Mouse (Mus musculus): ENCODE measurements around the gene Adm2. TPM values are rescaled to one million over a fixed set of nuclear protein-coding genes. Genes with fewer than 3 reads are reported as not detected.

Adm2 gene
- total RNA-seq, 2 experiments from 2014 or later: not detected

DNA sequence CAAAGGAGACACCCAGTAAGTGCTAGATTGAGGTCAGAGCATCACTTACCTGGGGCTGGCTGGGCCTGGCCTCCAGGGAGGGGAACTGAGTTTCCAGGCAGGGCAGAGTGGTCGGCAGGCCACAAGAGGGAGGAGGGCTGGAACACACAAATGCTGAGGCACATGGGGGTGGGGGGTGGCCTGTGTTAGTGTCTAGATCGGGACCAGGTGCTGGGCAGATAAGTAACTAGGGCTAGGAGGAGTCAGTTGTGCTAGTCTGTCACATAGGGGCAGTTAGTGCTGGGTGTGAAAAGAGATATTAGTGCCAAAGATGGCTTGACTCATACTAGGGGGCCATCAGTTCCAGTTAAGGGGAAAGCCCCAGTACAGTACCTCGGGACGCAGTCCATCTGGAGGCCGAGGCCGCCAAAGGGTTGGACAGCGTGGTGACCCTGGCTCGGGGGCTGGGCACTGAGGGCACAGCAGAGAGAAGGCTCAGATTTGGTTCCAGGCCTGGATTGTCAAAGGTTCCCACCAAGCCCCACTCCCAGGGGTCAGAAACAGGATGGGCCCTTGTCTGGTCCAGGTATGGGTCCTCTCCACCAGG, 26.8 kb upstream of the Adm2 start:
- intact Hi-C loops (cut with DNase I): no loop called here
- DNase-seq: no peak
- H3K27ac ChIP-seq: no peak overlapping the region; the same call in 1 of the 2 replicates
- TF ChIP-seq CTCF (IDR thresholded peaks at IDR 0.05): no peak
- H3K4me3 ChIP-seq: no peak overlapping the region

DNA sequence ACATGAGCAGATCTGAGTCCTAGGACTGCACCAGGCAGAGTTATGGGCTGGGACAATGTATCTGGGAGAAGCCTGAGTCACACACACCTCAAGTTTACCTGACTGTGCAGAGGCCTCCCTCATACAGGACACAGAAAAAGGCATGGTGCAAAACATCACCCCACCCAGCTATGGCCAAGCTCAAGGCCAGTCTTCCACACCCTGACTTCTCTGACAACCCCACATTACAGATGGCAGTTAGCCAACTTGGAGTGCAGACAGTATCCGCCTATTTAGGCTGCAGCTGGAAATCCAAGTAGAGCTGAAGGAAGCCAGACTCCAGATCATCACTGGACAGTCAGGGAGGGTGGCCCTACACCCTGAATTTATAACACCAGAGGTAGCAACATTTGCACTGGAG, 26.1 kb upstream of the Adm2 start:
- intact Hi-C loops (cut with DNase I): no loop called here
- DNase-seq: peak; percentile 63
- no peak overlapping the region for H3K4me3 ChIP-seq
- TF ChIP-seq CTCF (IDR thresholded peaks at IDR 0.05): no peak
- H3K27ac ChIP-seq: no peak overlapping the region; the same call in 1 of the 2 replicates

DNA sequence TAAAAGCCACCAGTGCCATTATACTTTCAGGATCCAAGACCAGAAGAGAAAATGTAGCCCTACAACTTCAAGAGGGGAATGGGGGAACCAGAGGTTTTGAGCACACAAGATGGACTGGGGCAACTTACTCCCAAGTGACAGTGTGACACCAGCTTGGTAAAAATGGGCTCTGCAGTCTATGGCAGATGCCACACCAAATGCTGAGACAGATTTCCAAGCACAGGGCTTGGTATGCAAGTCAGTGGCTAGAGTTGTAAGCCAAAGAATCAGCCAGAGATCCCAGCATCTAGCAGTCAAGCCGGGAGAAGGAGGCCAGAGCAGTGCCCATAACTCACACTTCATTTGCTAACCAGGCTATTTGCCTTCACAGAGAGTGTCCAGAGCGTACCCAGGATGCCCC, 24.8 kb upstream of the Adm2 start:
- no peak overlapping the region for H3K4me3 ChIP-seq

DNA sequence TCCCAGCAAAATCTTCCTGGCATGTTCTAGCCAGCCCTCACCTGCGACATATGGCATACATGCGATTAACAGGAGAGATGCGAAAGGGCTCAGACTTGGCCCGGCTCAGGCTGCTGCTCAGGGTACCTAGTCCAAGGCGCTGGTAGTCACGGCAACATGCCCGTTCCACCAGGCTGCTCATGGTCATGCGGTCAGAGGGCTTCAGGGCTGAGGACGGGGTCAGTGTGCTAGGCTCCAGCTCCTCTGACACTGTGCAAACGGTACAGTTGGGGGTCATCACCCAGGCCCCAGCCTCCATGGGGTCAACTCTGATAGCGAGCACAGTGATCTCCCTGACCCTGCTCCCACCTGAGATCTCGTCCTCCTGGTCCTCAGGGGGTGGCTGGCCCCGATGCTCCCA, 22.3 kb upstream of the Adm2 start:
- intact Hi-C loops (cut with DNase I): no loop called here
- H3K4me3 ChIP-seq: no peak overlapping the region
- DNase-seq: no peak
- TF ChIP-seq CTCF (IDR thresholded peaks at IDR 0.05): no peak
- H3K27ac ChIP-seq: no peak overlapping the region

More for the DNA sequence above, 24.8 kb upstream of the Adm2 start:
- TF ChIP-seq CTCF (IDR thresholded peaks at IDR 0.05): no peak
- DNase-seq: no peak
- no peak overlapping the region for H3K27ac ChIP-seq
- intact Hi-C loops (cut with DNase I): no loop called here

DNA sequence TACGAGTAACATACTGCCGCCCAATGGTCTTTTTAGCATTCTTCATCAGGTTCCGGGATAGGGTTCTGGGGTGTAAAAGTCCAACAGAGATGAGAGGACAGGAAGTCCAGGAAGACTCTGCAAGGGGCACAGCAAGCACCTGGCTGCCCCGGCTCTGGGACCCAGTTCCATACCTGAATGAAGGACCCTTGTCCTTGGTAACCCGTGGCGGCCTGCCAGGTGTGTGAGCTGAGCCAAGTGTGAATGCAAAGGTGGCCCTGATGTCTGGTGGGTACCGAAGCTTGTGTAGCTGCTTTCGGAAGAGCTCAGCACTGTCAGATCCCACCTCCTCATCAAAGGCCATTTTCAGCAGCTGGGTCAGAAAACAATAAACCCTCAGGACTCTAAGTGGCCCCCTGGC, 21.9 kb upstream of the Adm2 start:
- H3K27ac ChIP-seq: no peak overlapping the region
- H3K4me3 ChIP-seq: no peak overlapping the region
- no peak for TF ChIP-seq CTCF (IDR thresholded peaks at IDR 0.05)
- intact Hi-C loops (cut with DNase I): no loop called here
- no peak for DNase-seq

DNA sequence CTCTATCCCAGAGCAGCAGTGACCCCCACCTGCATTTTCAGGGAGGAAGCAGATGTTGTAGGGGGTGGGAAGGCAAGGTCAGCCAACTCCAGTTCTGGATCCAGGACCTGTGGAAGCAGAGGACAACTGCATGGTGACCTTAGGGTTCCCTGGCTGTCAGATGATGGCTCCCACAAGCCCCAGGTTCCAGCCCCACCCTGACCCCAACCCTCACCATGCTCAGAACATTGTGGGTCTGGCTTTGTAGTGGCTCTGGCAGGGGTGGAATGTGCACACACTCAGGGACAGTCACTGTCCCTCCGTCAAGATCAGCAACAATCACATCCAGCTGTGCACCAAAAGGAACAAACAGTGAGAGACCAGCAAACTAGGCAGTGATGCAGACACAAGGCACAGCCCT, 16.6 kb upstream of the Adm2 start:
- TF ChIP-seq CTCF (IDR thresholded peaks at IDR 0.05): no peak
- no peak for DNase-seq
- Histone ChIP-seq H3K4me3 (no peak overlapping the region), H3K27ac (no peak overlapping the region)
- intact Hi-C loops (cut with DNase I): no loop called here

DNA sequence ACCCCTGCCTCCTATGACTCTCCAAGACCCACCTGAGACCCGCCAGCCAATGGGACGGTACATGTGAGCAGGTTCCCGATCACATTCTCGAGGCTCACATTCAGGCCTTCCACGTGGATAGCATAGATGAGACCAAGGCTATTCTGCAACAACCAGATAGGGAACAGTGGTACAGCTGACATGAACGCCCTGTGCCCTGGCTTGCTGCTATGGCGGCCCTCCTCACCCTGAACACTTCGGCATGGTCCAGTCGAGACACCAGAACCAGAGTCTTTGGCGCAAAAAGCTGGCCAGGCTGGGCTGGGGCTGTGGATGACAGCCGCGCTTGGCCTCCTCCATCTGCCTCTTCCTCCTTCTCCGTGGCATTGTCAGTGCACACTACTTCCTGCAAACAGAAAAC, 15.1 kb upstream of the Adm2 start:
- DNase-seq: no peak
- Histone ChIP-seq H3K27ac (no peak overlapping the region), H3K4me3 (no peak overlapping the region)
- no peak for TF ChIP-seq CTCF (IDR thresholded peaks at IDR 0.05)
- intact Hi-C loops (cut with DNase I): no loop called here

DNA sequence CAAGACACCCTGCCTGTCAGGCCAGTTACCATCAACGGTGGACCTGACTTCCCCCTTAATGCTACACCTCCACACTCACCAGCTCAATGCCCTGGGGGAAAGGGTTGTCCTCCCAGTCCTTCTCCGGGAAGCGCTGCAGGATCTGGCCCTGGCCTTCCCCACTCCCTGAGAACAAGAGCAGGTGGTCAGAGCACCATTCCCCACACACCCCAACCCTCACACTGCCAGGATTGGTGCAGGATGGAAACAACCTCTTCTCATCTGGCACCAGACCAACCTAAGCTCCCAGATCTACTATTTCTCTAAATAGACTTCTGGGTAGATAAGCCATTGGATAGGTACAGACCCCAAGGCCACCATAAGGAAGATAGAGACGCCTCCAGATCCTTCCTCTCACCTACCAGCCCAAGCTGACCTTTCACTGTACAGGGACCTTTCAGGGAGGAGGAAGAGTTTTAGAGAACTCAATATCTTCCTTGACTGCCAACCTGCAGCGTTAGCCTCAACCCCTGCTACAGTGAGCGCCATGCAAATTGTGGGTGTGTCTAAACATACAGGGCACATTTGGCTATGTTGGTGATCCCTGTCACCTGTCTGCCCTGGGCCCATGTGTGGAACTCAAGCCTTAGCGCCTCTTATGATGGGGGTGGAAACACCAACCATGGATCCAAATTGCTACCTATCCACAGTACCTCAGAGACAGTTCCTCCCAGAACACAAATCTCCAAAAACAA, 13.9 kb upstream of the Adm2 start:
- DNase-seq: no peak
- TF ChIP-seq CTCF (IDR thresholded peaks at IDR 0.05): no peak
- H3K4me3 ChIP-seq: no peak overlapping the region
- intact Hi-C loops (cut with DNase I): no loop called here
- no peak overlapping the region for H3K27ac ChIP-seq

DNA sequence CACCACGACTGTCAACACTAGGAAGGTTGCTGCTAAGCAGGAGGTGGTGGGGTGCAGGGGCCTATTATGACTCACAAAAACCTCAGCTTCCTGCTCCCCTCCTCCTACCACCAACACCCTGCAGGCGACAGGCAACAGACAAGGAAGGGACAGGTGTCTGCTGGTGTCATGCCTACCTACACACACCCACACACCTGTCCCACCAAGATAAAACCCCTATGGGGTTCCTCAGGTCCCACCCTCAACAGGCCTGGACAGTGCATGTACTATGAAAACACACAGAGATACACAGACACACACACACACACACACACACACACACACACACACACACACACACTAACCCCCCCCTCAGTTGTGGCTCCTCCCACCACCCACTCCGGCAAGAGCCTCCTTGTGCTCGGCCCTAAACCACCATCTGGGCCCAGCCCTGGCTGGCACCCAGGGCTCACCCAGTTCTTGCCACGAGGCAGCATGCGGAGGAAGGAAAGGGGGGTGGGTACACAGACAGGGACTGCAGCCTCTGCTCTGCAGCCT, 12.5 kb upstream of the Adm2 start:
- intact Hi-C loops (cut with DNase I): no loop called here
- no peak for TF ChIP-seq CTCF (IDR thresholded peaks at IDR 0.05)
- Histone ChIP-seq H3K27ac (0 out of 2 replicates have a peak overlapping the region, but pooled peaks have one; percentile 13), H3K4me3 (no peak overlapping the region; the same call in 1 of the 2 replicates)
- DNase-seq: peak; percentile 52

DNA sequence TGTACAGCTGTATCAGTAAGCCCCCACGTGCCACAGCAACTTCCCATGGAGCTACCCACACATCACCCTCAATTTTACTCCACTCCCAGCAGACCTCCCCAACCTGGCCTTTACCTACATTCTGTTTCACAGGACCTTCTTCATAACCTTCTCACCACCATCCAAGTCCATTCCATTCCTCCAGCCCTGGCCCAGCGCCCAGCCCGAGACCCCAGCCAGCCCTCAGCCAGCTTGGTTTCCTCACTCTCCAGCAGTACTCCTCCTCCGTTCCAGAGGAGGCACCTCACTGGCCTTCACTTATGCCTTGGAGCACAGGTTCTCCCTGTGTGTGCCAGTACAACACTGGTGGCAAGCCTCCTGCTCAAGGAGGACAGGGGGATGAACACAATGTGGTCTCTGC, 9.2 kb upstream of the Adm2 start:
- no peak for DNase-seq
- H3K4me3 ChIP-seq: peak overlapping the region; percentile 93
- H3K27ac ChIP-seq: no peak overlapping the region
- intact Hi-C loops (cut with DNase I): no loop called here
- TF ChIP-seq CTCF (IDR thresholded peaks at IDR 0.05): no peak

DNA sequence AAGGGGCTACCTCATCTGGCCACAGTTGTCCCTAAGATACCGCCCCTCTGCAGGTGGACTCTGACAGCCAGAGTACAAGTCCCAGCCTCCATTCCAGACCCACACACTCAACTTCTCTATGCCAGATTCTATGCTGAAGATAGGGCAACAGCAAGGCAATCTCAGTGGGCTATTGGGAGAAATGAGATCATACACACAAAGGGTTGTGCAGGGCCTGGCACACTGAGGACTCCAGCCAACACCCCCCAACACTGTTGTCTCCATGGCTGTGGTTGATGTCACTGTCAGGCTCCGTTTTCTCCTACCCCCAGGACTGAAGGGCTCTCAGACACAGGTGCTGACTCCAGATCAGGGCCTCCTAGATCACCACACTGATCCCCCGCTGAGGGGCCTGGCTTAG, 8.4 kb upstream of the Adm2 start:
- Histone ChIP-seq H3K4me3 (peak overlapping the region; percentile 93), H3K27ac (peak overlapping the region; percentile 90)
- no peak for DNase-seq
- intact Hi-C loops (cut with DNase I): no loop called here
- TF ChIP-seq CTCF (IDR thresholded peaks at IDR 0.05): no peak

DNA sequence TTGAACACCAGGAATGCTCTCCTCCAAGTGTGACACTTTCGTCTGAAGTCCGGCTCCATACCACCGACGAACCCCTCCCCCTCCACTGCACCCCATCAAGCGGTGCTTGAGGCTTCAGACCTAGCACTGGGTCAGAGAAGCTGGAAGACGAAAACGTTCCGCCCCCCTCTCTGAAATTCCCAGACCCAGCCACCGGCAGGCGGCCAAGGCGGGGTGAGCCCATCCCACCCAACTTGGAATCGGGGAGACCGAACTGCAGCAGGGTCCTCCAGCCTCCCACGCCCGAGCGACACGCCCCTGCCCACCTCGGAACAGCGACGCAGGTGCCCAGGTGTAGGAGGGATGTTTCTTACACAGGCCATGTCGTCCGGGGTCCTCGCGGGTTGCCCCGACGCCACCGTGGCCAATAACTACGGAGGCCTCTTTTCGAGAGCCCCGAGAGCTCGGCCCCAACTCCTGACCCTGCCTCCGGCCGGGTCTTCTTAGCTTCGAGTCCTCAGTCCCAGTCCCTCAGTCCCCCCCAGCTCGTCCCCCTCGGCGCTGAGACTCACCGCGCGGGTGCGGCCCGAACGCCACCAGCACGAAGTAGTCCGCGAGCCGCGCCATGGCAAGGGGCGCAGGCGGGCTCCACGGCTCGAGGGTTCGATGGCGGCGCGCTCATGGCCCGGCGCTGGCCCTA, 7.9 kb upstream of the Adm2 start:
- DNase-seq: peak; percentile 56
- intact Hi-C loops (cut with DNase I): no loop called here
- Histone ChIP-seq H3K4me3 (peak overlapping the region; percentile 93), H3K27ac (peak overlapping the region; percentile 90)
- no peak for TF ChIP-seq CTCF (IDR thresholded peaks at IDR 0.05)

DNA sequence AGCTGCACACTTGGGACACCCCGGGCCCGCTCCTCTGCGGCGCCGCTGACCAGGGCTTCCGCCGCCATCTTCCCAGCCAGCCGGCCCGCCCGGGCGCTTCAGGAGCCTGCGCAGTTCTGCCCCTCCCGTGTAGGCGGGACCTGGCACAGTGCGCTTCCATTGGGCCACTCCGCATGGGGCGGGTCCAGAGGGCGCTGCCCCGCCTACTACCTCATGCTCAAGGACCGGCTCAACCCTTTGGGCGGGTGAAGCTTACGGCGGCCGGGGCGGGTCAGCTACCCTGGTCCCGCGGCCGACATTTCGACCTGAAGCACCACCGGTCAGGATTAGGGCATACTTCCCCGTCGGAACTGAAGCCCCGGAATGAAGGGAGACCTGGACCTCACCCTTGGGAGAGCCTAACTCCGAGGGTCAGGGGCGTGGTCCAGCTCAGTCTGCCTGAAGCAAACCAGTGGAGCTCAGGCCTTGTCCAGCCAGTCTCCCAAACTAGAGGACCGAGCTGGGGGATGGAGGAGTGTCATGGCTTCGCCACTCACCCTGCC, 7.3 kb upstream of the Adm2 start, which contains the start of gene Sbf1:
Gene Sbf1, minus strand, starts transcription at position 122 of the 542 bp plus-strand sequence.
- peak within 1 kb of the TSS; percentile 90 for H3K27ac ChIP-seq
- no peak for TF ChIP-seq CTCF (IDR thresholded peaks at IDR 0.05)
- intact Hi-C loops (cut with DNase I): no loop called here

More for the DNA sequence above, 7.3 kb upstream of the Adm2 start, which contains the start of gene Sbf1:
- DNase-seq: peak; percentile 100
- H3K4me3 ChIP-seq: peak within 1 kb of the TSS; percentile 93

Data from gastrocnemius, adult 2 months (tissue).